Mouse (Mus musculus) CH12.LX (cell line): Measurements from ENCODE around the gene Sgms1.

Source experiments
- POLR2A ChIP-seq: IDR thresholded peaks from 2 replicates; pipeline ENCODE4 v1.6.1; 2011; ENCODE audit warnings: low read depth, mild to moderate bottlenecking, improper control_type of control experiment, low read length
- RCOR1 ChIP-seq: conservative IDR thresholded peaks from 2 replicates; pipeline ENCODE4 v1.6.1; 2012; ENCODE audit warnings: low read depth, mild to moderate bottlenecking, inconsistent platforms, low read length, improper control_type of control experiment
- USF2 ChIP-seq: conservative IDR thresholded peaks from 2 replicates; pipeline ENCODE4 v1.6.1; 2011; ENCODE audit warnings: low read depth, low read length, improper control_type of control experiment

DNA sequence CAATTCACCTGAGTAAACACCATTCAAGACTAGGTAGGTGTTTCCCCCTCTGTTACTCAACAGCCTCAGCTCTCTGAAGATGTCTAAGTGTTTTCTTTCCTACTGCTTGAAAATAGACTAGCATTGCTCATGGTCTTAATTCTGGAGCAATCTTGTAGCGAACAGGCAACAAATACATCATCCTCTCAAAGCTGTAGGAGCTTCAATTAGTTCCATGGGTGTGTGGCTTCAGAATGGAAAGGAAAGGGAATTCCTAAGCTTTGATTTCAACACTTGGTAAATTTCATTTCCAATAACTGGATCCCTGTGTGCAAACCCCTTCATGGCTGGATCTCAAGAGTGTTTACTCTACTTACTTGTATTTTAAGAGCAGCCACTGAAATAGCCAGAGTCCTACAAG lies 230.3 kb downstream of the Sgms1 start:
- TF ChIP-seq USF2 (no peak), POLR2A (no peak), RCOR1 (no peak)
